Mouse (Mus musculus): Measurements from ENCODE around the gene Snx33.

DNA sequence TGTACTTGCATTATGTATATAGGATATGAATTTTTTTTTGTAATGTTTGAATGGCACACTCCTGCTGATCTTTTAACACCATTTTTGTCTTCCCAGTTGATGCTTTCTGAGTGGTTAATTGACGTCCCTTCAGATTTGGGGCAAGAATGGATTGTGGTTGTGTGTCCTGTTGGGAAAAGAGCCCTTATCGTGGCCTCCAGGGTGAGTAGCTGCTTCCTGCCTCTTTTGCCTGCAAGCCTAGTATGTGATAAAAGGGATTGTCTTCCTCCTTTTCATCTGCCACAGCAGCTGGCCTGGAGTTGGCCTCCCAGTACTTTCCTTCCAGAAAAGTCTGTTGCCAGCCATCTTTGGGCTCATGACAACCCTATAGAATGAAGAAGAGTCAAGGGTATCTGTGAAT lies 42.0 kb upstream of the Snx33 start:
- TF ChIP-seq CTCF (IDR thresholded peaks at IDR 0.05; ENCODE audit: low read depth) (no peak), EP300 (optimal IDR thresholded peaks at IDR 0.05) (no peak)
